Mouse (Mus musculus) cortical plate, adult 2 months (tissue): ENCODE measurements around the gene Lpp.

ENCODE experiments used
- CTCF ChIP-seq: fragments of 200-500 bp; IDR thresholded peaks from 2 replicates; pipeline ENCODE4 v1.5.1; 2011; ENCODE audit warnings: mild to moderate bottlenecking, control low read depth, low read length; ENCODE audit not compliant: insufficient read depth; ENCODE audit errors: extremely low read depth
- POLR2A ChIP-seq: fragments of 200-500 bp; IDR thresholded peaks from 2 replicates; pipeline ENCODE4 v1.6.1; 2011; ENCODE audit warnings: mild to moderate bottlenecking, low read length, control low read depth; ENCODE audit not compliant: insufficient read depth; ENCODE audit errors: extremely low read depth

DNA sequence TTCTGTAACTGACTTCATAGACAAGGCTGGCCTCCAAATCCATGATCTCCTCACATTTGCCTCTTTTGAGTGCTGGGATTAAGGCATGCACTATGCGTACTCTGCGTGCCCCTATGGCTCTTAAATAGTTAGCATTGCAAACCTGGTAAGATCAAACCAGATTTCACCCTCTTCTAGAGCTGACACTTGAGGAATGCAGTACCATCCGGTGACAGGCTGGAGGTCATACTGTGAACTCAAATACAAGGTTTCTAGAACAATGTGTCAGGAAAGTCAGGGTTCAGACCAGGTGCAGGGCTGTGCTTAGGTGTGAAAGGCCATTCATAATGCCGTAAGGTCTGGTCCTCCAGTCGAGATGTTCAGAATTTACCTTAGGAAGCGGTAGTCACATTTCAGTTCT is 18.0 kb downstream of the Lpp start:
- TF ChIP-seq POLR2A: no peak
- no peak for TF ChIP-seq CTCF
